Mouse (Mus musculus) olfactory bulb, adult 2 months (tissue): ENCODE measurements around the gene Ano6.

Experiments
- CTCF ChIP-seq: fragments of 200-500 bp; IDR thresholded peaks from 2 replicates; pipeline ENCODE4 v1.5.1; 2012; ENCODE audit warnings: low read depth, mild to moderate bottlenecking, low read length, moderate library complexity; ENCODE audit not compliant: insufficient read depth
- POLR2A ChIP-seq: fragments of 200-500 bp; IDR thresholded peaks from 2 replicates; pipeline ENCODE4 v1.6.1; 2012; ENCODE audit warnings: mild to moderate bottlenecking, low read depth, low read length, moderate library complexity; ENCODE audit not compliant: insufficient read depth

DNA sequence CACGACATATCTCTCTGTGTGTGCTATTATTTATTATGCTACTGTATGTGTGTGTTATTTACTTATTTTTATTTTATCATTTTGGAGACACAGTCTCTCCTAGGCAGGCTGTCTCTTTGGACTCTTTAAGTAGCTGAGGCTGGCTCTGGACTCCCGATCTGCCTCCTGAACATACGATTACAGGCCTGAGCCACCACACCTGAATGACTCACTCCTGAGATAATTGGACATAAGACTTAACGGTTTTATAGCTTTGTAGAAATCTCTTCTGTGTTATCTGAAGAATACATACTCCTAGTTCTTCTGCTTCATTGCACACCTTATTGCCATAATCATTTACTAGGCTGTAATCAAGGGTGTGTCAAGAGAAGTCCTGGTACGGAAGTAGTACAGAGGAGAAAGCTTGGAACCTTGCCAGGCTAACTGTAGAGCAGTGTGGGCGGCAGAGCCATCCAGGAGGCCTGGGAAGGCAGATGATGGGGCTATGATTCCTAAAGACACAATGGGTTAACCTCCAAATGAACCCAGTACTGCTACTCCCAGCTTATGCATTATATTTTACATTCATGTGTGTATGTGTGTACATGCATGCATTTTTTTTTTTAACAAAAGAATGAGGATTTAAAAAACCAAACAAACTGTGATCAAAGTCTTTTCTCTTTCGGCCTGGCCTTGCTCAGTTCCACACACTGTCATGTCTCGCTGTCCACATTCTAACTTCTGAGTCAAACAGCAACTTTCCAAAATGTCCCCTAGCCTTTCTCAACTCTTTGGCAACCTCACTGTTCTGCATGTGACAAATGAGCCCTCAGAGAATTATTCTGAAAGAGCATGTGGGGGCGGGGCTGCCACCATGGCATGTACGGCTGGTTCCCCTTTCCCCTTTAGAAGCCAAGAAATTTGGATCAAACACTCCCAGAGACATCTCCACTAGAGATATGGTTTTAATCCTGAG lies 4.2 kb downstream of the Ano6 start:
- TF ChIP-seq CTCF (no peak), POLR2A (no peak)
